Mouse (Mus musculus): Measurements from ENCODE around the gene Ccl11. TPM values are rescaled to one million over a fixed set of nuclear protein-coding genes. Genes with fewer than 3 reads are reported as not detected.

Gene Ccl11
- total and polyA plus RNA-seq, 3 experiments, result 1.7 to 5.9 (median 3.6) TPM

GRCm38 (mm10) chr11:82039132-82039660 lies 18.4 kb upstream of the Ccl11 start:
- no peaks in the 10 kb centered on the region for H3K79me2 ChIP-seq (replicated peaks; ENCODE audit: control insufficient read depth, insufficient read depth, low read length)
- H3K27ac ChIP-seq, result no peak overlapping the region
- peak in 1 of 2 experiments; percentile 45 for DNase-seq
- H3K36me3 ChIP-seq (ENCODE audit: control insufficient read depth, insufficient read depth, low read length), result no peaks in the 10 kb centered on the region
- H3K9ac ChIP-seq (ENCODE audit: low read depth, low read length), result no peak overlapping the region
- H3K4me3 ChIP-seq, result no peak overlapping the region
- 32% methylated on average over 3 of the region's 3 CpGs for WGBS
- TF ChIP-seq CTCF (IDR thresholded peaks at IDR 0.05) (no peak), EP300 (IDR thresholded peaks at IDR 0.05; ENCODE audit: insufficient read depth, low read depth, low read length) (no peak), POLR2A (IDR thresholded peaks at IDR 0.05; ENCODE audit: insufficient read depth, low read depth, low read length) (no peak)
- H3K27me3 ChIP-seq (ENCODE audit: control insufficient read depth, insufficient read depth, low read length), result no peaks in the 10 kb centered on the region
- H3K4me1 ChIP-seq (ENCODE audit: control insufficient read depth, insufficient read depth, low read length), result peaks cover 4% of the 10 kb centered on the region
- intact Hi-C loops (cut with DNase I), result no loop called here

- TF ChIP-seq POLR2A (IDR thresholded peaks at IDR 0.05; ENCODE audit: insufficient read depth, low read depth, low read length) (no peak), CTCF (IDR thresholded peaks at IDR 0.05) (no peak), EP300 (IDR thresholded peaks at IDR 0.05; ENCODE audit: insufficient read depth, low read depth, low read length) (no peak)
- Histone ChIP-seq H3K4me3 (no peak overlapping the region), H3K4me1 (ENCODE audit: control insufficient read depth, insufficient read depth, low read length) (peaks cover 1% of the 10 kb centered on the region; the same call in 1 of the 2 replicates), H3K9ac (ENCODE audit: low read depth, low read length) (no peak overlapping the region), H3K27me3 (ENCODE audit: control insufficient read depth, insufficient read depth, low read length) (no peaks in the 10 kb centered on the region), H3K36me3 (ENCODE audit: control insufficient read depth, insufficient read depth, low read length) (no peaks in the 10 kb centered on the region), H3K27ac (no peak overlapping the region), H3K79me2 (replicated peaks; ENCODE audit: control insufficient read depth, insufficient read depth, low read length) (no peaks in the 10 kb centered on the region)
- no peak for DNase-seq
- 34% methylated on average over 4 of the region's 4 CpGs for WGBS
- intact Hi-C loops (cut with DNase I), result no loop called here
Observed at GRCm38 (mm10) chr11:82041671-82042080, 15.9 kb upstream of the Ccl11 start.

DNA sequence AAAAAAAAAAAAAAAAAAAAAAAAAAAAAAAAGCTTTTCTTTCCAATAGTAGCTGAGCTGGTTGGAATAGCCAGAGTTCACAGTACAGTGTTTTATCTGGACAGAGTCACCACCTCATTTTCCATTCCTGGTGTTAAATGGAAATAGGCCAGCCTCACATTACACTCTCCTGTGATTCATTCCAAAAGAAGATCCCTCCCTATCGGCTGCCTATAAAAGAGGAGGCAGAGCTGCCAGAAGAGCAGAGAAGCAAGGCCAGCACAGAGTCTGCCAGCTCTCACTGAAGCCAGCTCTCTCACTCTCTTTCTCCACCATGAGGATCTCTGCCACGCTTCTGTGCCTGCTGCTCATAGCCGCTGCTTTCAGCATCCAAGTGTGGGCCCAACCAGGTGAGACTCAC lies 12.2 kb upstream of the Ccl11 start, which contains the start of gene Ccl7:
TSS of gene Ccl7 (plus strand) at position 242 of the 400 bp plus-strand sequence.
- 41% methylated on average over 3 of the region's 3 CpGs for WGBS
- no peak within 1 kb of the TSS for H3K4me3 ChIP-seq
- H3K27me3 ChIP-seq (ENCODE audit: control insufficient read depth, insufficient read depth, low read length), result no peaks in the 10 kb centered on the region
- intact Hi-C loops (cut with DNase I), result loop anchor here (2.0 kb wide), 1 partner anchor 49 kb away; no protein-coding TSS in a partner anchor
- no peaks in the 10 kb centered on the region for H3K79me2 ChIP-seq (replicated peaks; ENCODE audit: control insufficient read depth, insufficient read depth, low read length)
- DNase-seq, result peak; percentile 43 to 58
- TF ChIP-seq EP300 (IDR thresholded peaks at IDR 0.05; ENCODE audit: insufficient read depth, low read depth, low read length), result no peak
- peak; percentile 54 for TF ChIP-seq POLR2A (IDR thresholded peaks at IDR 0.05; ENCODE audit: insufficient read depth, low read depth, low read length)
- no peaks in the 10 kb centered on the region for H3K36me3 ChIP-seq (ENCODE audit: control insufficient read depth, insufficient read depth, low read length)
- no peak within 1 kb of the TSS for H3K9ac ChIP-seq (ENCODE audit: low read depth, low read length)
- H3K4me1 ChIP-seq (ENCODE audit: control insufficient read depth, insufficient read depth, low read length), result no peaks in the 10 kb centered on the region; the same call in 1 of the 2 replicates
- H3K27ac ChIP-seq, result no peak within 1 kb of the TSS

GRCm38 (mm10) chr11:82047746-82048415 lies 9.7 kb upstream of the Ccl11 start:
- TF ChIP-seq EP300 (IDR thresholded peaks at IDR 0.05; ENCODE audit: insufficient read depth, low read depth, low read length), result no peak
- peak; percentile 67 for TF ChIP-seq CTCF (IDR thresholded peaks at IDR 0.05)
- TF ChIP-seq POLR2A (IDR thresholded peaks at IDR 0.05; ENCODE audit: insufficient read depth, low read depth, low read length), result no peak
- no peaks in the 10 kb centered on the region for H3K27me3 ChIP-seq (ENCODE audit: control insufficient read depth, insufficient read depth, low read length)
- H3K4me3 ChIP-seq, result no peak overlapping the region
- intact Hi-C loops (cut with DNase I), result loop anchor here (2.0 kb wide), 1 partner anchor 125 kb away; no protein-coding TSS in a partner anchor
- no peaks in the 10 kb centered on the region for H3K79me2 ChIP-seq (replicated peaks; ENCODE audit: control insufficient read depth, insufficient read depth, low read length)
- no peaks in the 10 kb centered on the region for H3K36me3 ChIP-seq (ENCODE audit: control insufficient read depth, insufficient read depth, low read length)
- 37% methylated on average over 6 of the region's 6 CpGs for WGBS
- no peaks in the 10 kb centered on the region; the same call in 1 of the 2 replicates for H3K4me1 ChIP-seq (ENCODE audit: control insufficient read depth, insufficient read depth, low read length)
- H3K9ac ChIP-seq (ENCODE audit: low read depth, low read length), result no peak overlapping the region
- no peak overlapping the region for H3K27ac ChIP-seq
- peak; percentile 61 to 64 for DNase-seq

DNA sequence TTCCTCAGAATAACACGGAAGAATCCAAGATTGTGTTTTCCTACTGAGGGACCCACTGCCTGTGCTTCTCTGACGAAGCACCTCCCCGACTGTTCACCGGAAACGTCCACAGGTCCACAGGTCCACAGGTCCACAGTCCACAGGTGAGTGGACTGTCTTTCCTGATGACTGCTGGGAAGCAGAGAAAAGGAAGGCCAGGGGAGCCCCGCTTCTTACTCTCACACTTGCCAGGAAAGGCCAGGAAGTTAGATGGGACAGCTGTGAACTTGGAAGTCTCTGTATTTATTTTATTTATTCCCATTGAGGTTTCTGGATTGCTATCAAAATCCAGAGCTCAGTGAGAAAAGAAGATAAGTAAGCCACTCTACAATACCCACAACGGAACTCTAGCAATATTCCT lies 3.8 kb upstream of the Ccl11 start:
- Histone ChIP-seq H3K27ac (no peak overlapping the region), H3K36me3 (ENCODE audit: control insufficient read depth, insufficient read depth, low read length) (no peaks in the 10 kb centered on the region), H3K27me3 (ENCODE audit: control insufficient read depth, insufficient read depth, low read length) (no peaks in the 10 kb centered on the region), H3K9ac (ENCODE audit: low read depth, low read length) (no peak overlapping the region), H3K4me1 (ENCODE audit: control insufficient read depth, insufficient read depth, low read length) (no peaks in the 10 kb centered on the region; the same call in 1 of the 2 replicates), H3K4me3 (no peak overlapping the region), H3K79me2 (replicated peaks; ENCODE audit: control insufficient read depth, insufficient read depth, low read length) (no peaks in the 10 kb centered on the region)
- no peak for DNase-seq
- intact Hi-C loops (cut with DNase I), result no loop called here
- TF ChIP-seq EP300 (IDR thresholded peaks at IDR 0.05; ENCODE audit: insufficient read depth, low read depth, low read length) (no peak), CTCF (IDR thresholded peaks at IDR 0.05) (no peak), POLR2A (IDR thresholded peaks at IDR 0.05; ENCODE audit: insufficient read depth, low read depth, low read length) (no peak)
- 67% methylated on average over 7 of the region's 7 CpGs for WGBS

DNA sequence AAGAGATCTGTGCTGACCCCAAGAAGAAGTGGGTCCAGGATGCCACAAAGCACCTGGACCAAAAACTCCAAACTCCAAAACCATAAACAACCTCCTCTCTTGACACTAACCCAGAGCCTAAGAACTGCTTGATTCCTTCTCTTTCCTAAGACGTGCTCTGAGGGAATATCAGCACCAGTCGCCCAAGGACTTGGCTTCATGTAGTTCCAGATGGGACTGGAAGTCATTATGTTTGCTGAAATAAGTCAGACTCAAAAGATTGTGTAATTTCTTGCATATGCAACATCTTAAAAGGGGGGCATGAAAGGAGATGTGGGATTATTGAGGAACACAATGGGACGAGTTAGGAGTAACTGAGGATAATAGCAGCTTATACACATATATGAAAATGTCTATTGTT lies 4.6 kb downstream of the Ccl11 start:
- WGBS, result 69% methylated on average over 3 of the region's 3 CpGs
- Histone ChIP-seq H3K36me3 (ENCODE audit: control insufficient read depth, insufficient read depth, low read length) (no peaks in the 10 kb centered on the region), H3K79me2 (replicated peaks; ENCODE audit: control insufficient read depth, insufficient read depth, low read length) (no peaks in the 10 kb centered on the region), H3K9ac (ENCODE audit: low read depth, low read length) (no peak overlapping the region), H3K27ac (peak overlapping the region; percentile 23; the same call in 1 of the 2 replicates), H3K27me3 (ENCODE audit: control insufficient read depth, insufficient read depth, low read length) (no peaks in the 10 kb centered on the region), H3K4me1 (ENCODE audit: control insufficient read depth, insufficient read depth, low read length) (peaks cover 3% of the 10 kb centered on the region; the same call in 1 of the 2 replicates), H3K4me3 (no peak overlapping the region)
- DNase-seq, result no peak
- intact Hi-C loops (cut with DNase I), result no loop called here
- TF ChIP-seq POLR2A (IDR thresholded peaks at IDR 0.05; ENCODE audit: insufficient read depth, low read depth, low read length), result peak; percentile 28; the same call in 1 of the 2 replicates
- no peak for TF ChIP-seq EP300 (IDR thresholded peaks at IDR 0.05; ENCODE audit: insufficient read depth, low read depth, low read length)
